Mouse (Mus musculus): Measurements from ENCODE around the gene Olfr1181. TPM values are rescaled to one million over a fixed set of nuclear protein-coding genes. Genes with fewer than 3 reads are reported as not detected.
"Not testable (repeated sequence)": the region's sequence is repeated elsewhere in the genome, so short reads cannot be mapped to it uniquely, and the experiment has no call there.

Olfr1181 gene
- total RNA-seq (2021): not detected

DNA sequence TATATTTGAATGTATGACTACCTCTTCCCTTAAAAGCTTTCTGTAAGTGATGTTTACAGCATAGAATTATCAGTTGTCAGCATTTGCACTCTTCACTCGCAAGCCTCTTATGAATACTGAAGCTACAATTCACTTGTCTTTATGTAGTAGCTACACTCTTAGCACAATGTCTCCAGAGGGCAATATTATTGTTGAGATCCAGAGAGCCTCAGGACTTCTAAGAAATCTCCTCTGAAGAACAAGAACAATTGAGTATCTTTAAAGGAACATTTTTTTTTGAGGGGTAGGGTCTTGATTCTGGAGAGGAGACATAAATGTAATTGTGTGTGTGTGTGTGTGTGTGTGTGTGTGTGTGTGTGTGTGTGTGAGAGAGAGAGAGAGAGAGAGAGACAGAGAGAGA is at the start of gene Olfr1181:
Gene Olfr1181 (minus strand): TSS at position 101 of the 400 bp plus-strand sequence.
- no peak for DNase-seq

DNA sequence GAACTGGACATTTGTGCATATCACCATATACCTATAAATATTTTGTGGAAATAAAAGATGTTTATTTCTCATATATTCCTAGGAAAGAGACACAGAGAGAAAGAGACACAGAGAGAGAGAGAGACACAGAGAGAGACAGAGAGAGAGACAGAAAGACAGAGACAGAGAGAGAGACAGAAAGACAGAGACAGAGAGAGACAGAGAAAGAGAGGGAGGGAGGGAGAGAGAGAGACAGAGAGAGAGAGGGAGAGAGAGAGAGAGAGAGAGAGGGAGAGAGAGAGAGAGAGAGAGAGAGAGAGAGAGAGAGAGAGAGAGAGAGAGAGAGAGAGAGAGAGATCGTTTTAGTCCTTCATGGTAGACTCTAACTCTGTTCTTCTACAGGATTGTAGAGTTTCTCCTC is 28.6 kb upstream of the Olfr1181 start, which contains the start of gene Olfr1183:
Gene Olfr1183 (plus strand): TSS at position 301 of the 400 bp plus-strand sequence.
- DNase-seq: not testable (repeated sequence)

DNA sequence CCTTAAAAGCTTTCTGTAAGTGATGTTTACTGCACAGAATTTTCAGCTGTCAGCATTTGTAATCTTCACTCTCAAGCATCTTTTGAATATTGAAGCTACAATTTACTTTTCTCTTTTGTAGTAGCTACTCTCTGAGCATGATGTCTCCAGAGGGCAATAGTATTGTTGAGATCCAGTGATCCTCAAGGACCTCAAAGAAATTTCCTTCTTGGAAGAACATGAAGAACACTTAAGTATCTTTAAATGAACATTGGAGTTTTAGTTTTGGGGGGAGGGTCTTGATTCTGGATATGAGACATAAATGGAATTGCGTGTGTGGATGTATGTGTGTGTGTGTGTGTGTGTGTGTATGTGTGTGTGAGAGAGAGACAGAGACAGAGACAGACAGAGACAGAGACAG is 23.1 kb upstream of the Olfr1181 start, which contains the start of gene Gm13757:
Gene Gm13757 (minus strand): TSS at position 101 of the 400 bp plus-strand sequence.
- DNase-seq: no peak

DNA sequence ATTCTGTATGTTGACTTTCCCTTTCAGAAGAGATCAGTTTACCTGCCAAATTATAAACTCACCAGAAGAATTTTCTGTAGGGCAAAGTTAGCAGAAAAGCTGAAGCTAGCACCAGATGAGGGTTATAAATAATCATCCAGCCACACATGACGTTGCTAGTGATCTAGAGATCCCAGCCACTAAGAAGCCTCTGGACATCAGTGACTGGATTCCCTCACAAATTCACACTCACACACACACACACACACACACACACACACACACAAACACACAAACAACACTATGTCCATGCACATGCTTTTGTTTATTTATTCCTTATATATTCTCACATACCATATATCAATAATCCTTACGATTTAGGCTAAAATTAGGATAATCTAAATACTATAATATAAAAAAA is 6.9 kb downstream of the Olfr1181 start, which contains the start of gene Olfr1180:
Gene Olfr1180 (minus strand): TSS at position 101 of the 400 bp plus-strand sequence.
- DNase-seq: no peak

DNA sequence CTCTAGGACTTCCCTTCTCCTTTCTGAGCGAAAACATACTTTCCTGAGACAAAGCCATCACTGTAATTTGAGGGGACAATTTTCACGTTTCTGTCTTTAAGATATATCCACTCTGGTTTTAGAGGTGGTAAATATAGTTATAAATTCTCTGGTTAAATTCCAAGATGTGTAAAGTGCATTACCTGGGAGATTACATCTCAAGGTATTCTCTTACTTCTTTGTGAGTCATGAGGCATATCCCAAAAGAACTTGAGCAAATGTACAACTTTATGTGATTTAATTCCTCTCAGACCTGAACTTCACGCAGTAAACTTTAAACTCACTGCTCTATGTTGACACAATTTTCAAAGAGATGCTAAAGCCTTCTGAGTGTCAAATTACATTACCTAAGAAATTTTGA is 19.6 kb downstream of the Olfr1181 start, which contains the start of gene Olfr1179:
Gene Olfr1179 (minus strand): TSS at position 101 of the 400 bp plus-strand sequence.
- DNase-seq: no peak

DNA sequence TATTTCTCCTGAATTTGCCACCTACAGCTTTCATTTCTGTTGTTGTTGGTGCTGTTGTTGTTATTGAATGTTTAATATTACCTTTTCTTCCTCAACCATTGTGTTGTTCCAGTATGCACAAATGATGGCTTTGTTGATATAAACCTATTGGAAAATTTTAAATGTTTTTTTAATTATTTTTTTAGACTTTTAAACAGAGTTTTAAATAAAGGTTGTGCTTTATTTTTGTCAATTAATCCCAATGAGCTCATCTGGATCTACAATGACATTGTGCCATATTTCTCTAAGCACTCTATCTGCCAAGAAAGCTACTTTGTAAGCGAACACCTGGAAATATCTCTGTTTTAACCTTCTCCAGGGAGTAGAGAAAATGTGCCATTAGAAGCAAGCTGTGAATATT is 39.2 kb downstream of the Olfr1181 start, which contains the start of gene Olfr1178:
Gene Olfr1178 (plus strand): TSS at position 301 of the 400 bp plus-strand sequence.
- no peak for DNase-seq

Other genes starting within 250 kb of the Olfr1181 start
- not detected for gene Olfr1168, start 244.3 kb downstream of the Olfr1181 start, total RNA-seq (2021)
- gene Olfr1170, start 197.8 kb downstream of the Olfr1181 start, total RNA-seq (2021): not detected
- gene Olfr1173, start 146.3 kb downstream of the Olfr1181 start, total RNA-seq (2021): not detected
- not detected for gene Olfr1174-ps, start 111.0 kb downstream of the Olfr1181 start, total RNA-seq (2021)
- gene Olfr1175-ps, start 99.0 kb downstream of the Olfr1181 start, total RNA-seq (2021): not detected
- not detected for gene Olfr1176, start 89.5 kb downstream of the Olfr1181 start, total RNA-seq (2021)
- gene Olfr1177-ps, start 79.7 kb downstream of the Olfr1181 start, total RNA-seq (2021): not detected
- not detected for gene Olfr1178, start 39.1 kb downstream of the Olfr1181 start, total RNA-seq (2021)
- gene Olfr1179, start 19.7 kb downstream of the Olfr1181 start, total RNA-seq (2021): not detected
- gene Olfr1180, start 7.0 kb downstream of the Olfr1181 start, total RNA-seq (2021): not detected
- not detected for gene Gm13757, start 23.0 kb upstream of the Olfr1181 start, total RNA-seq (2021)
- not detected for gene Olfr1183, start 28.7 kb upstream of the Olfr1181 start, total RNA-seq (2021)
- not detected for gene Olfr1184, start 57.4 kb upstream of the Olfr1181 start, total RNA-seq (2021)
- not detected for gene Olfr1185-ps1, start 67.1 kb upstream of the Olfr1181 start, total RNA-seq (2021)
- not detected for gene Olfr1186, start 92.4 kb upstream of the Olfr1181 start, total RNA-seq (2021)
- gene Olfr1188, start 130.8 kb upstream of the Olfr1181 start, total RNA-seq (2021): not detected
- gene Olfr1189, start 160.3 kb upstream of the Olfr1181 start, total RNA-seq (2021): not detected
- not detected for gene Olfr1191-ps1, start 214.4 kb upstream of the Olfr1181 start, total RNA-seq (2021)
- gene Olfr1192-ps1, start 222.3 kb upstream of the Olfr1181 start, total RNA-seq (2021): not detected
- not detected for gene Olfr1193, start 249.5 kb upstream of the Olfr1181 start, total RNA-seq (2021)

Measured in layer of hippocampus, postnatal 36 days (tissue).